Mouse (Mus musculus) liver, adult (tissue): ENCODE measurements around the gene Ptbp3.
A peak's percentile ranks its signal among the peaks of the same experiment; 100 is the strongest.

Experiments
- GATA4 ChIP-seq: IDR thresholded peaks from 2 replicates; pipeline ENCODE4 v1.6.1; 2014; ENCODE audit warnings: mild to moderate bottlenecking, low read length; ENCODE audit not compliant: insufficient replicate concordance

The Ptbp3 gene

GRCm38 (mm10) chr4:59549175-59549976 is at the start of gene Ptbp3:
Gene Ptbp3 (minus strand): TSS chr4:59549364.
- no peak for TF ChIP-seq GATA4

- no peak for TF ChIP-seq GATA4
Measured at GRCm38 (mm10) chr4:59596556-59596955, 47.4 kb upstream of the Ptbp3 start.

GRCm38 (mm10) chr4:59594614-59595013 is 45.5 kb upstream of the Ptbp3 start:
- no peak for TF ChIP-seq GATA4

- no peak for TF ChIP-seq GATA4
Measured at GRCm38 (mm10) chr4:59587872-59588226, 38.7 kb upstream of the Ptbp3 start.

- TF ChIP-seq GATA4, result no peak
Measured at GRCm38 (mm10) chr4:59587215-59587871, 38.2 kb upstream of the Ptbp3 start.

GRCm38 (mm10) chr4:59585097-59585496 is 35.9 kb upstream of the Ptbp3 start:
- no peak for TF ChIP-seq GATA4

- TF ChIP-seq GATA4, result no peak
Measured at GRCm38 (mm10) chr4:59582186-59582585, 33.0 kb upstream of the Ptbp3 start.

GRCm38 (mm10) chr4:59581314-59582185 is 32.4 kb upstream of the Ptbp3 start, which contains the start of gene Hsdl2:
Gene Hsdl2 (plus strand): TSS chr4:59581563.
- peak; percentile 38; the same call in 1 of the 2 replicates for TF ChIP-seq GATA4

GRCm38 (mm10) chr4:59580495-59581281 is 31.5 kb upstream of the Ptbp3 start:
- no peak for TF ChIP-seq GATA4

GRCm38 (mm10) chr4:59575184-59575958 is 26.2 kb upstream of the Ptbp3 start:
- no peak for TF ChIP-seq GATA4

GRCm38 (mm10) chr4:59572521-59573118 is 23.5 kb upstream of the Ptbp3 start:
- no peak for TF ChIP-seq GATA4

GRCm38 (mm10) chr4:59569538-59569937 is 20.4 kb upstream of the Ptbp3 start:
- TF ChIP-seq GATA4, result no peak

GRCm38 (mm10) chr4:59567576-59568260 is 18.6 kb upstream of the Ptbp3 start:
- TF ChIP-seq GATA4, result no peak
